Mouse (Mus musculus) spleen, adult 2 months (tissue): ENCODE data around the gene Dclk1. TPM values are rescaled to one million over a fixed set of nuclear protein-coding genes. Genes with fewer than 3 reads are reported as not detected.

Source experiments
- DNase-seq, 2 experiments: peaks; one replicate each; pipeline versions ENCODE4 v3.0.0 to v3.0.0-alpha.2; 2012 to 2021; ENCODE audit warnings: low spot score in 2 of 2, low read depth in 1 of 2
- H3K27ac ChIP-seq: fragments of 200-500 bp; 2 replicates; pipeline ENCODE4 v1.5.1; 2012; ENCODE audit warnings: low read length, inconsistent platforms; ENCODE audit not compliant: insufficient read depth
- H3K27me3 ChIP-seq: fragments of 200-500 bp; 2 replicates; pipeline ENCODE4 v1.6.1; 2012; ENCODE audit warnings: mild to moderate bottlenecking, moderate library complexity, low read length, inconsistent platforms; ENCODE audit not compliant: control insufficient read depth, insufficient read depth
- H3K36me3 ChIP-seq: fragments of 200-500 bp; 2 replicates; pipeline ENCODE4 v1.6.1; 2012; ENCODE audit warnings: mild to moderate bottlenecking, low read length, inconsistent platforms; ENCODE audit not compliant: control insufficient read depth, insufficient read depth
- H3K4me1 ChIP-seq: fragments of 200-500 bp; 2 replicates; pipeline ENCODE4 v1.6.1; 2011; ENCODE audit warnings: inconsistent platforms; ENCODE audit not compliant: control insufficient read depth, insufficient read depth, insufficient read length
- H3K4me3 ChIP-seq: fragments of 200-500 bp; 2 replicates; pipeline ENCODE4 v1.5.1; 2011; ENCODE audit warnings: mild to moderate bottlenecking, inconsistent platforms; ENCODE audit not compliant: insufficient read depth, insufficient read length; ENCODE audit errors: extremely low read depth
- CTCF ChIP-seq: fragments of 200-500 bp; IDR thresholded peaks from 2 replicates; pipeline ENCODE4 v1.5.1; 2011; ENCODE audit warnings: mild to moderate bottlenecking, inconsistent platforms; ENCODE audit not compliant: insufficient read depth, insufficient read length, insufficient replicate concordance; ENCODE audit errors: extremely low read depth
- POLR2A ChIP-seq: fragments of 200-500 bp; IDR thresholded peaks from 2 replicates; pipeline ENCODE4 v1.6.1; 2011; ENCODE audit warnings: low read depth, low read length, inconsistent platforms
- WGBS: fragments of 180-500 bp; shearing (Covaris S2); methylation state at CpG from one replicate; pipeline ENCODE4 v1.1.7; 2018; 5-methylcytosine and 5-hydroxymethylcytosine counted together
- polyA plus RNA-seq: library from polyadenylated mRNA; depleted of rRNA; stranded (reverse); fragments of >200 nt; gene quantifications from 2 replicates; pipeline ENCODE4 v1.2.3, GENCODE M21; 2012

Gene Dclk1
- polyA plus RNA-seq, 1 experiment, result 3.0 TPM

GRCm38 (mm10) chr3:55276446-55276845 lies 34.3 kb downstream of the Dclk1 start:
- no peak for TF ChIP-seq POLR2A
- H3K4me1 ChIP-seq, result no peaks in the 10 kb centered on the region
- WGBS, result 91% methylated on average over 3 of the region's 3 CpGs

GRCm38 (mm10) chr3:55276851-55277250 lies 34.7 kb downstream of the Dclk1 start:
- no peak for TF ChIP-seq POLR2A
- no peak for TF ChIP-seq CTCF
- H3K36me3 ChIP-seq, result no peaks in the 10 kb centered on the region

More at GRCm38 (mm10) chr3:55276446-55276845, 34.3 kb downstream of the Dclk1 start:
- Histone ChIP-seq H3K4me3 (no peak overlapping the region), H3K27ac (no peak overlapping the region), H3K27me3 (no peaks in the 10 kb centered on the region), H3K36me3 (no peaks in the 10 kb centered on the region)
- DNase-seq, result no peak

GRCm38 (mm10) chr3:55277829-55278228 lies 35.7 kb downstream of the Dclk1 start:
- no peak overlapping the region for H3K4me3 ChIP-seq
- DNase-seq, result no peak
- H3K27me3 ChIP-seq, result no peaks in the 10 kb centered on the region
- no peaks in the 10 kb centered on the region for H3K4me1 ChIP-seq
- H3K27ac ChIP-seq, result no peak overlapping the region
- 76% methylated on average over 1 of the region's 1 CpGs for WGBS
- no peaks in the 10 kb centered on the region for H3K36me3 ChIP-seq
- no peak for TF ChIP-seq POLR2A
- no peak for TF ChIP-seq CTCF

More at GRCm38 (mm10) chr3:55276851-55277250, 34.7 kb downstream of the Dclk1 start:
- Histone ChIP-seq H3K27me3 (no peaks in the 10 kb centered on the region), H3K27ac (no peak overlapping the region), H3K4me3 (no peak overlapping the region), H3K4me1 (no peaks in the 10 kb centered on the region)
- no peak for DNase-seq
- 82% methylated on average over 1 of the region's 1 CpGs for WGBS

GRCm38 (mm10) chr3:55279923-55280322 lies 37.8 kb downstream of the Dclk1 start:
- no peak overlapping the region for H3K27ac ChIP-seq
- no peak for TF ChIP-seq CTCF
- no peak for TF ChIP-seq POLR2A
- no peak overlapping the region for H3K4me3 ChIP-seq
- no peaks in the 10 kb centered on the region for H3K36me3 ChIP-seq
- no peak for DNase-seq
- no peaks in the 10 kb centered on the region for H3K27me3 ChIP-seq
- 87% methylated on average over 4 of the region's 4 CpGs for WGBS
- no peaks in the 10 kb centered on the region for H3K4me1 ChIP-seq

- TF ChIP-seq POLR2A (no peak), CTCF (no peak)
- Histone ChIP-seq H3K4me1 (no peaks in the 10 kb centered on the region), H3K4me3 (no peak overlapping the region), H3K36me3 (no peaks in the 10 kb centered on the region), H3K27ac (no peak overlapping the region), H3K27me3 (no peaks in the 10 kb centered on the region)
- DNase-seq, result no peak
These were observed 38.3 kb downstream of the Dclk1 start for GRCm38 (mm10) chr3:55280471-55280870.

GRCm38 (mm10) chr3:55284215-55284614 lies 42.1 kb downstream of the Dclk1 start:
- H3K27ac ChIP-seq, result no peak overlapping the region
- no peak for TF ChIP-seq CTCF
- no peak for TF ChIP-seq POLR2A
- no peaks in the 10 kb centered on the region for H3K27me3 ChIP-seq
- DNase-seq, result no peak
- no peak overlapping the region for H3K4me3 ChIP-seq
- 70% methylated on average over 3 of the region's 3 CpGs for WGBS
- no peaks in the 10 kb centered on the region for H3K4me1 ChIP-seq
- H3K36me3 ChIP-seq, result no peaks in the 10 kb centered on the region

- no peaks in the 10 kb centered on the region for H3K36me3 ChIP-seq
- no peak overlapping the region for H3K4me3 ChIP-seq
- no peaks in the 10 kb centered on the region for H3K27me3 ChIP-seq
- TF ChIP-seq CTCF (no peak), POLR2A (no peak)
- 83% methylated on average over 4 of the region's 4 CpGs for WGBS
- DNase-seq, result no peak
- H3K4me1 ChIP-seq, result no peaks in the 10 kb centered on the region
- H3K27ac ChIP-seq, result no peak overlapping the region
These were observed 46.6 kb downstream of the Dclk1 start for GRCm38 (mm10) chr3:55288726-55289125.
